Mouse (Mus musculus) hindbrain, embryonic 10.5 days (tissue): ENCODE measurements around the gene Tnfrsf1a. TPM values are rescaled to one million over a fixed set of nuclear protein-coding genes. Genes with fewer than 3 reads are reported as not detected.

Source experiments
- DNase-seq: peaks from one replicate; pipeline ENCODE4 v3.0.0-alpha.2; 2017; ENCODE audit warnings: low spot score
- H3K27ac ChIP-seq: fragments of 300-500 bp; sonication (generic); 2 replicates; pipeline ENCODE4 v1.5.1; 2016; ENCODE audit warnings: mild to moderate bottlenecking, moderate library complexity
- H3K27me3 ChIP-seq: fragments of 300-500 bp; sonication (generic); 2 replicates; pipeline ENCODE4 v1.6.1; 2016; ENCODE audit warnings: mild to moderate bottlenecking; ENCODE audit not compliant: poor library complexity, insufficient read depth, severe bottlenecking
- H3K36me3 ChIP-seq: fragments of 300-500 bp; sonication (generic); 2 replicates; pipeline ENCODE4 v1.6.1; 2016; ENCODE audit warnings: mild to moderate bottlenecking, moderate library complexity
- H3K4me1 ChIP-seq: fragments of 300-500 bp; sonication (generic); replicated peaks from 2 replicates; pipeline ENCODE4 v1.6.1; 2016; ENCODE audit warnings: mild to moderate bottlenecking
- H3K4me3 ChIP-seq: fragments of 300-500 bp; sonication (generic); 2 replicates; pipeline ENCODE4 v1.5.1; 2016; ENCODE audit warnings: mild to moderate bottlenecking, moderate library complexity
- H3K9me3 ChIP-seq: fragments of 300-500 bp; sonication (generic); 2 replicates; pipeline ENCODE4 v1.6.1; 2016; ENCODE audit warnings: mild to moderate bottlenecking, moderate library complexity
- WGBS: fragments of 180-500 bp; shearing (Covaris S2); methylation state at CpG from one replicate; pipeline ENCODE4 v1.1.7; 2016; 5-methylcytosine and 5-hydroxymethylcytosine counted together
- polyA plus RNA-seq: library from polyadenylated mRNA; unstranded; fragments of >200 nt; fragmentation: Nextera tagmentation; extraction: Ambion mirVana; gene quantifications from 2 replicates; pipeline ENCODE4 v1.2.1, GENCODE M21; 2016

Tnfrsf1a gene
- polyA plus RNA-seq, 1 experiment from 2014 or later: 26.8 TPM

DNA sequence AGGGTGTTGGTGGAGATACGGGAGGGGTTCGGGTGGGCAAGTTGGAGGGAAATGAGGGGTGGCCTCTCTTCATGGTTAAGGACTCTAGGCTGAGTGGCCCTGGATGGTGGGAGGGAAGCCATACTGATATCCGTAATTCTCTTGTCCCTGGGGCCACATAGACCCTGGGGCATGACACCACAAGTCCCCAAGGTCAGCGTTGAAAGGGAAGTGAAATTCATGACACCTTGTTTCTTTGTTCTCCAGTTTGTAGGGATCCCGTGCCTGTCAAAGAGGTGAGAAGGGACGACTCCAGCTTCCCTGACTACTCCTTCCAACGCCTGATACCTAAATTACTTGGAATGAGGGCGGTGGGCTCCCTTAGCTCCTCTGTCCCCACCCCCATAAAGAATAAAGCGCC, 11.7 kb downstream of the Tnfrsf1a start:
- peaks cover 74% of the 10 kb centered on the region for H3K27me3 ChIP-seq
- DNase-seq: no peak
- H3K4me3 ChIP-seq: no peak overlapping the region
- WGBS: 50% methylated on average over 9 of the region's 9 CpGs
- peaks cover 41% of the 10 kb centered on the region for H3K36me3 ChIP-seq
- no peaks in the 10 kb centered on the region for H3K9me3 ChIP-seq
- peaks cover 45% of the 10 kb centered on the region for H3K4me1 ChIP-seq
- H3K27ac ChIP-seq: no peak overlapping the region

DNA sequence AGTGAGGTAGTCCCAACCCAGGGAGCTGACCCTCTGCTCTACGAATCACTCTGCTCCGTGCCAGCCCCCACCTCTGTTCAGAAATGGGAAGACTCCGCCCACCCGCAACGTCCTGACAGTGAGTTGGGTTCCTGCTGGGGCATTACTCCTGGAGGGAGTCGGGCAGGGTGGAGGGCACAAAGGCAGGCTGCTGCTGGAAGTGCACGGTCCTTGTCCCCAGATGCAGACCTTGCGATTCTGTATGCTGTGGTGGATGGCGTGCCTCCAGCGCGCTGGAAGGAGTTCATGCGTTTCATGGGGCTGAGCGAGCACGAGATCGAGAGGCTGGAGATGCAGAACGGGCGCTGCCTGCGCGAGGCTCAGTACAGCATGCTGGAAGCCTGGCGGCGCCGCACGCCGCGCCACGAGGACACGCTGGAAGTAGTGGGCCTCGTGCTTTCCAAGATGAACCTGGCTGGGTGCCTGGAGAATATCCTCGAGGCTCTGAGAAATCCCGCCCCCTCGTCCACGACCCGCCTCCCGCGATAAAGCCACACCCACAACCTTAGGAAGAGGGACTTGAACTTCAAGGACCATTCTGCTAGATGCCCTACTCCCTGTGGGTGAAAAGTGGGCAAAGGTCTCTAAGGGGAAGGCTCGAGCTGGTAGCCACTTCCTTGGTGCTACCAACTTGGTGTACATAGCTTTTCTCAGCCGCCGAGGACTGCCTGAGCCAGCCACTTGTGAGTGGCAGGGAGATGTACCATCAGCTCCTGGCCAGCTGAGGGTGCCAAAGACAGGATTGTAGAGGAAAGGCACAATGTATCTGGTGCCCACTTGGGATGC, 12.5 kb downstream of the Tnfrsf1a start:
- H3K27me3 ChIP-seq: peaks cover 75% of the 10 kb centered on the region
- H3K4me3 ChIP-seq: peak overlapping the region; percentile 34
- WGBS: 22% methylated on average over 38 of the region's 38 CpGs

GRCm38 (mm10) chr6:125363021-125363420, 13.9 kb downstream of the Tnfrsf1a start:
- no peak for DNase-seq
- peaks cover 48% of the 10 kb centered on the region for H3K4me1 ChIP-seq
- H3K27ac ChIP-seq: 0 out of 2 replicates have a peak overlapping the region, but pooled peaks have one; percentile 17
- 10% methylated on average over 15 of the region's 15 CpGs for WGBS
- H3K36me3 ChIP-seq: peaks cover 31% of the 10 kb centered on the region
- H3K27me3 ChIP-seq: peaks cover 76% of the 10 kb centered on the region
- no peaks in the 10 kb centered on the region for H3K9me3 ChIP-seq
- H3K4me3 ChIP-seq: peak overlapping the region; percentile 32

More for the DNA sequence above, 12.5 kb downstream of the Tnfrsf1a start:
- Histone ChIP-seq H3K27ac (peak overlapping the region; percentile 50; the same call in 1 of the 2 replicates), H3K9me3 (no peaks in the 10 kb centered on the region), H3K4me1 (peaks cover 40% of the 10 kb centered on the region), H3K36me3 (peaks cover 41% of the 10 kb centered on the region)
- DNase-seq: no peak

- Histone ChIP-seq H3K27ac (0 out of 2 replicates have a peak overlapping the region, but pooled peaks have one; percentile 17), H3K27me3 (peaks cover 74% of the 10 kb centered on the region), H3K36me3 (peaks cover 25% of the 10 kb centered on the region), H3K9me3 (no peaks in the 10 kb centered on the region), H3K4me3 (peak overlapping the region; percentile 32), H3K4me1 (peaks cover 55% of the 10 kb centered on the region)
- DNase-seq: no peak
- 8% methylated on average over 23 of the region's 23 CpGs for WGBS
Observed at GRCm38 (mm10) chr6:125363451-125364242, 14.5 kb downstream of the Tnfrsf1a start.

DNA sequence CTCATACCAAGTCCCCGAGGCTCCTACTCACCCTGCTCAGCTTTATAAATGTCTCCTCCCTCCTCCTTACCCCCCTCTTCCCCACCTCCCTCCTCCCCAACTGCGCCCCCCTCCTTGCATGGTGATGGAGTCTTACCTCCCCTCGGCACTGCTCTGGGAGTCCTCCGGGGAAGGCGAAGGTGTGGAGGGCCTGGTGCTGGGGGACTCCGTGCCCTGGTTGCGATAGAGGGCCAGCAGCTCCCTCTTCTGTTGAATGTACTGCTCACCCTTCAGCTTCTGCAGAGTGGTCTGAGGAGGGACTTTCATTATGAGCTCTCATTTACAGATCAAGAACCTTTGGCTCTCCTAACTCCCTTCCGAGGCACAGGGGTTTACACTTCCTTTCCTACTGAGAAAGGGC, 15.3 kb downstream of the Tnfrsf1a start:
- Histone ChIP-seq H3K4me3 (0 out of 2 replicates have a peak overlapping the region, but pooled peaks have one; percentile 16), H3K36me3 (peaks cover 17% of the 10 kb centered on the region; the same call in 1 of the 2 replicates), H3K27me3 (peaks cover 68% of the 10 kb centered on the region), H3K4me1 (peaks cover 60% of the 10 kb centered on the region), H3K27ac (no peak overlapping the region), H3K9me3 (no peaks in the 10 kb centered on the region)
- no peak for DNase-seq
- 2% methylated on average over 8 of the region's 8 CpGs for WGBS

DNA sequence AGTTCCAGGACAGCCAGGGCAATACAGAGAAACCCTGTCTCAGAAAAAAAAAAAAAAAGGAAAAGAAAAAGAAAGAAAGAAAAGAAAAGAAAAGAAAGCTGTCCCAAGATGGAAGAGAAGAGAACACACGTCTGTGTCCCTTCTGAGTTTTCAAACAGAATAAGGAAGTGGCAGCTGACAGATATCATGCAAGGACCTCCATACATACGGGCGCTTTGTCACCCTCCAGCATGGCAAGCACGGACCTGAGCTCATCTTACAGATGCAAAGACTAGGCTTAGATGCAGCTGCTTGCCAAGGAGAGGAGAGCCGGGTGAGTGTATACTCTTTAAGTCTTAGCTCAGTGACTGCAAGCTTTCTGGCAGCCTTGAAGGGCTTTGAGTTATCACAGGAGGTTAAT, 16.4 kb downstream of the Tnfrsf1a start:
- 88% methylated on average over 5 of the region's 5 CpGs for WGBS
- H3K4me1 ChIP-seq: peaks cover 60% of the 10 kb centered on the region
- no peak for DNase-seq
- H3K27ac ChIP-seq: no peak overlapping the region
- H3K36me3 ChIP-seq: peaks cover 13% of the 10 kb centered on the region; the same call in 1 of the 2 replicates
- H3K4me3 ChIP-seq: no peak overlapping the region
- peaks cover 57% of the 10 kb centered on the region for H3K27me3 ChIP-seq
- no peaks in the 10 kb centered on the region for H3K9me3 ChIP-seq

GRCm38 (mm10) chr6:125366133-125366532, 17.0 kb downstream of the Tnfrsf1a start:
- 80% methylated on average over 1 of the region's 1 CpGs for WGBS
- H3K36me3 ChIP-seq: peaks cover 10% of the 10 kb centered on the region; the same call in 1 of the 2 replicates
- H3K9me3 ChIP-seq: no peaks in the 10 kb centered on the region
- peaks cover 58% of the 10 kb centered on the region for H3K4me1 ChIP-seq
- H3K27ac ChIP-seq: no peak overlapping the region
- no peak for DNase-seq
- H3K27me3 ChIP-seq: peaks cover 51% of the 10 kb centered on the region
- H3K4me3 ChIP-seq: no peak overlapping the region

- Histone ChIP-seq H3K27me3 (peaks cover 46% of the 10 kb centered on the region), H3K4me3 (no peak overlapping the region), H3K9me3 (no peaks in the 10 kb centered on the region), H3K4me1 (peaks cover 47% of the 10 kb centered on the region), H3K36me3 (no peaks in the 10 kb centered on the region), H3K27ac (peak overlapping the region; percentile 54; the same call in 1 of the 2 replicates)
- 46% methylated on average over 4 of the region's 4 CpGs for WGBS
- no peak for DNase-seq
Observed at GRCm38 (mm10) chr6:125367758-125368371, 18.7 kb downstream of the Tnfrsf1a start.

GRCm38 (mm10) chr6:125377042-125377441, 27.9 kb downstream of the Tnfrsf1a start:
- DNase-seq: no peak
- Histone ChIP-seq H3K36me3 (no peaks in the 10 kb centered on the region), H3K27me3 (peaks cover 83% of the 10 kb centered on the region), H3K27ac (no peak overlapping the region), H3K4me3 (no peak overlapping the region), H3K4me1 (peaks cover 44% of the 10 kb centered on the region), H3K9me3 (no peaks in the 10 kb centered on the region)
- 49% methylated on average over 6 of the region's 6 CpGs for WGBS

- Histone ChIP-seq H3K27me3 (peaks cover 83% of the 10 kb centered on the region), H3K27ac (peak overlapping the region; percentile 35; the same call in 1 of the 2 replicates), H3K4me3 (0 out of 2 replicates have a peak overlapping the region, but pooled peaks have one; percentile 12), H3K4me1 (peaks cover 44% of the 10 kb centered on the region), H3K36me3 (no peaks in the 10 kb centered on the region), H3K9me3 (no peaks in the 10 kb centered on the region)
- DNase-seq: no peak
- 40% methylated on average over 16 of the region's 16 CpGs for WGBS
Observed at GRCm38 (mm10) chr6:125377582-125378451, 28.7 kb downstream of the Tnfrsf1a start.

- WGBS: 11% methylated on average over 6 of the region's 6 CpGs
- H3K27me3 ChIP-seq: peaks cover 80% of the 10 kb centered on the region
- no peak for DNase-seq
Observed at GRCm38 (mm10) chr6:125378621-125379020, 29.5 kb downstream of the Tnfrsf1a start.

More at GRCm38 (mm10) chr6:125378621-125379020, 29.5 kb downstream of the Tnfrsf1a start:
- Histone ChIP-seq H3K9me3 (no peaks in the 10 kb centered on the region), H3K36me3 (no peaks in the 10 kb centered on the region), H3K27ac (no peak overlapping the region), H3K4me1 (peaks cover 44% of the 10 kb centered on the region), H3K4me3 (0 out of 2 replicates have a peak overlapping the region, but pooled peaks have one; percentile 12)
